Mouse (Mus musculus) stomach, postnatal 0 days (tissue): ENCODE measurements around the gene Fgd5. TPM values are rescaled to one million over a fixed set of nuclear protein-coding genes. Genes with fewer than 3 reads are reported as not detected.

ENCODE experiments used
- ATAC-seq: fragments of 200-750 bp; cut with Nextera tagmentation; 2 replicates; pipeline ENCODE4 v1.8.0; 2017; ENCODE audit not compliant: low FRiP score, low TSS enrichment
- DNase-seq: peaks from one replicate; pipeline ENCODE4 v3.0.0-alpha.2; 2016; ENCODE audit warnings: low spot score
- H3K27ac ChIP-seq: fragments of 300-500 bp; sonication (generic); replicated peaks from 2 replicates; pipeline ENCODE4 v1.5.1; 2014; ENCODE audit warnings: mild to moderate bottlenecking, control low read depth
- H3K27me3 ChIP-seq: fragments of 300-500 bp; sonication (generic); 2 replicates; pipeline ENCODE4 v1.6.1; 2014; ENCODE audit warnings: low read length; ENCODE audit not compliant: control insufficient read depth, insufficient read depth
- H3K36me3 ChIP-seq: fragments of 300-500 bp; sonication (generic); 2 replicates; pipeline ENCODE4 v1.6.1; 2014; ENCODE audit warnings: low read length, mixed read lengths; ENCODE audit not compliant: control insufficient read depth, insufficient read depth
- H3K4me1 ChIP-seq: fragments of 300-500 bp; sonication (generic); replicated peaks from 2 replicates; pipeline ENCODE4 v1.6.1; 2014; ENCODE audit warnings: antibody characterized with exemption; ENCODE audit not compliant: control insufficient read depth, insufficient read depth
- H3K4me2 ChIP-seq: fragments of 300-500 bp; sonication (generic); replicated peaks from 2 replicates; pipeline ENCODE4 v1.6.1; 2014; ENCODE audit warnings: low read depth, mild to moderate bottlenecking, control low read depth, moderate library complexity
- H3K4me3 ChIP-seq: fragments of 300-500 bp; sonication (generic); 2 replicates; pipeline ENCODE4 v1.5.1; 2014; ENCODE audit warnings: low read depth, low read length, control low read depth
- H3K9ac ChIP-seq: fragments of 300-500 bp; sonication (generic); 2 replicates; pipeline ENCODE4 v1.6.1; 2014; ENCODE audit warnings: mild to moderate bottlenecking, low read length, control low read depth, mixed read lengths
- H3K9me3 ChIP-seq: fragments of 300-500 bp; sonication (generic); 2 replicates; pipeline ENCODE4 v1.6.1; 2016; ENCODE audit warnings: low read length; ENCODE audit not compliant: control insufficient read depth
- CTCF ChIP-seq: IDR thresholded peaks from 2 replicates; pipeline ENCODE4 v1.5.1; 2016; ENCODE audit warnings: antibody characterized with exemption, low read depth, mild to moderate bottlenecking, moderate library complexity
- EP300 ChIP-seq: optimal IDR thresholded peaks from 2 replicates; pipeline ENCODE3; 2016; ENCODE audit warnings: antibody characterized with exemption
- WGBS: fragments of 180-500 bp; shearing (Covaris S2); extraction: QIAGEN DNeasy Blood & Tissue Kit; methylation state at CpG from one replicate; pipeline ENCODE4 v1.1.7; 2014; 5-methylcytosine and 5-hydroxymethylcytosine counted together
- polyA plus RNA-seq: library from polyadenylated mRNA; unstranded; fragments of >200 nt; fragmentation: Nextera tagmentation; extraction: Ambion mirVana; gene quantifications from 2 replicates; pipeline ENCODE4 v1.2.1, GENCODE M21; 2015

Gene Fgd5
- polyA plus RNA-seq, 1 experiment from 2014 or later: 2.5 TPM

DNA sequence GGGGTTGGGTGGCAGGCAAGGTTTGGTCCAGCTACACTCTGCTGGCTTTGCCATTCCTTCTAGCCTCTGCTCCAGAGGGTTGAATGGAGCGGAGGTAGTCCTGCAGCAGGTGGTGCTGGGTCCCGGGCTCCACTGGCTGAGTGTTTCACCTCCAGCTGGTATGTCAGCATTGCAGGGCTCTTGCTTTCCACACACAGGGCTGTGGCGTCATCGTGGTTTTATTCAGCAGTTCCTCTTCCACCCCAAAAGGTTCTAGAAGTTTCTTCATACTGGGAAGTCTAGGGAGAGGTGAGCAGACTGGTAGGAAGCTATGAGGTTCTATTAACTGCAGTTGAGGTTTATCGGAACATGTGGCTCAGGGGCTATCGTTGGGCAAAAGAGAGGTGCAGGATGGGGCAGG lies 34.4 kb downstream of the Fgd5 start:
- H3K9me3 ChIP-seq: no peaks in the 10 kb centered on the region
- no peak for TF ChIP-seq CTCF
- TF ChIP-seq EP300: no peak
- H3K27ac ChIP-seq: no peak overlapping the region
- H3K9ac ChIP-seq: no peak overlapping the region
- H3K4me1 ChIP-seq: no peaks in the 10 kb centered on the region
- H3K4me3 ChIP-seq: no peak overlapping the region
- DNase-seq (no peak), ATAC-seq (no peak)
- WGBS: 88% methylated on average over 6 of the region's 6 CpGs
- no peaks in the 10 kb centered on the region for H3K27me3 ChIP-seq
- H3K36me3 ChIP-seq: no peaks in the 10 kb centered on the region
- H3K4me2 ChIP-seq: no peak overlapping the region

DNA sequence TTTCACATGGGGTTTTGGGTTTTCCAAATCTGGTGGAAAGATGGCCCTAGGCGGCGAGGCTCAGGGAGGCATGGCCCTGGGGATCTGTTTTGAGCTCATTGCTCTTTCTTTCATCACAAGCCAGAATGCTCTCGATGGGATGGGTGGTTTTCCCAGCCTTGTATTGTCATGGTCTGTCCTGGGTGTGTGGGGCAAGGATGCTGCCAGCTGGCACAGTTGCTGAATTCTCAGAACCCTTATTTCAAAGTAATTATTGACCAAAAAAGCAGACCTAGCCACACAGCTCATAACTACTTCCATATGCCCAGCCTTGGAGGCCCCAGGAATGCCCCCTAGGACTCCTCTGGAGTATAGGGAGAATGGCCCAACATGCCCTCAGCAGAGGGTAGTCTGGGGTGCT lies 34.9 kb downstream of the Fgd5 start:
- Histone ChIP-seq H3K4me3 (no peak overlapping the region), H3K36me3 (no peaks in the 10 kb centered on the region), H3K27ac (no peak overlapping the region), H3K9ac (no peak overlapping the region), H3K4me1 (no peaks in the 10 kb centered on the region), H3K9me3 (no peaks in the 10 kb centered on the region), H3K27me3 (no peaks in the 10 kb centered on the region), H3K4me2 (no peak overlapping the region)
- TF ChIP-seq CTCF: no peak
- no peak for TF ChIP-seq EP300
- 85% methylated on average over 3 of the region's 3 CpGs for WGBS
- ATAC-seq: no peak
- DNase-seq: no peak

DNA sequence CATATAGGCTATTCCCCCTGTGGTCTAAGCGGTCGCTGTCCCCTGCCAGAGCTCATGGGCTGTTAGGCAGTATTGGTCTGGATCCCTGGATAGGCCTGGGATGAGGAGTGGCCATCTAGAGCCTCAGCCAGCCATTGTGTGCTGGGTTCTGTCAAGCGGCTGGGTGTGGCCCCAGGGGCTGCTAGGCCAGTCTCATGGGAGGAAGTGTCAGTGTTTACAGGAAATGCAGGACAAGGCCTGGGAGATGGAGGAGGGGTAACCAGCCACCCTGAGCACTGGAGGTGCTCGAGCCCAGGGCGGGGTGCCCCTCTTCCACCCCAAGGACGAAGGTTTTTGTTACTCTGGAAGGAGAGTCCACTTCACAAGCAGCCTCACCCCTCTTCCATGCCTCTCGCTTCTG lies 36.3 kb downstream of the Fgd5 start:
- TF ChIP-seq EP300: no peak
- no peak for TF ChIP-seq CTCF
- peak; percentile 18 for DNase-seq
- Histone ChIP-seq H3K4me3 (no peak overlapping the region), H3K9me3 (no peaks in the 10 kb centered on the region), H3K27me3 (no peaks in the 10 kb centered on the region), H3K4me2 (no peak overlapping the region), H3K36me3 (no peaks in the 10 kb centered on the region), H3K9ac (no peak overlapping the region), H3K4me1 (no peaks in the 10 kb centered on the region), H3K27ac (no peak overlapping the region)
- ATAC-seq: peak; percentile 61
- WGBS: 56% methylated on average over 7 of the region's 7 CpGs

DNA sequence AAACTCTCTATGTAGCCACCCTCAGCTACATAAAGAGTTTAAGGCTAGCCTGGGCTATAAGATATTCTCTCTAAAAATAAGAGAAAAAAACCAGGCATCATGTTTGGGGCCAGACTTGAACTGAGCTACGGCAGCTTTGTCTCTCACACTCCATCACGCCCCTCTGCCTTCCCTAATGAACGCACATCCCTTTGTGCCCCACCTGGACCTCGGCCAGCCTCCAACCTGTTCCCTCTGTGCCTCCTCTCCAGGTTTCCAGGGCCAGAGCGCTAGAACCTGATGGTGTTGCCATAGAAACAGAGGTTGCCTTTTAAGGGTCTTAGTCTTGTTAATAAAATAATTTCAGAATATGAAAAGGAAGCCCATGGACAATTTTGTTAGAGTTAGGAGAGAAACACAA lies 37.2 kb downstream of the Fgd5 start:
- no peak for TF ChIP-seq EP300
- no peak for TF ChIP-seq CTCF
- Histone ChIP-seq H3K4me1 (no peaks in the 10 kb centered on the region), H3K36me3 (no peaks in the 10 kb centered on the region), H3K9me3 (no peaks in the 10 kb centered on the region), H3K9ac (no peak overlapping the region), H3K27ac (no peak overlapping the region), H3K27me3 (no peaks in the 10 kb centered on the region), H3K4me2 (no peak overlapping the region), H3K4me3 (no peak overlapping the region)
- ATAC-seq (no peak), DNase-seq (no peak)
- 74% methylated on average over 5 of the region's 5 CpGs for WGBS

GRCm38 (mm10) chr6:92016738-92017137 lies 38.1 kb downstream of the Fgd5 start:
- WGBS: 70% methylated on average over 6 of the region's 6 CpGs

GRCm38 (mm10) chr6:92018421-92018820 lies 39.7 kb downstream of the Fgd5 start:
- ATAC-seq (no peak), DNase-seq (no peak)
- Histone ChIP-seq H3K9ac (no peak overlapping the region), H3K4me3 (no peak overlapping the region), H3K4me2 (no peak overlapping the region), H3K9me3 (no peaks in the 10 kb centered on the region), H3K27ac (no peak overlapping the region), H3K27me3 (no peaks in the 10 kb centered on the region), H3K4me1 (no peaks in the 10 kb centered on the region), H3K36me3 (no peaks in the 10 kb centered on the region)
- WGBS: 44% methylated on average over 6 of the region's 6 CpGs
- TF ChIP-seq EP300 (no peak), CTCF (no peak)

More at GRCm38 (mm10) chr6:92016738-92017137, 38.1 kb downstream of the Fgd5 start:
- H3K9me3 ChIP-seq: no peaks in the 10 kb centered on the region
- TF ChIP-seq EP300 (no peak), CTCF (no peak)
- H3K27ac ChIP-seq: no peak overlapping the region
- H3K36me3 ChIP-seq: no peaks in the 10 kb centered on the region
- no peaks in the 10 kb centered on the region for H3K27me3 ChIP-seq
- H3K4me2 ChIP-seq: no peak overlapping the region
- no peak overlapping the region for H3K9ac ChIP-seq
- ATAC-seq (no peak), DNase-seq (no peak)
- no peaks in the 10 kb centered on the region for H3K4me1 ChIP-seq
- H3K4me3 ChIP-seq: no peak overlapping the region
